22 mouse cellular contexts compared by ENCODE assay signal in the genomic region with DNA sequence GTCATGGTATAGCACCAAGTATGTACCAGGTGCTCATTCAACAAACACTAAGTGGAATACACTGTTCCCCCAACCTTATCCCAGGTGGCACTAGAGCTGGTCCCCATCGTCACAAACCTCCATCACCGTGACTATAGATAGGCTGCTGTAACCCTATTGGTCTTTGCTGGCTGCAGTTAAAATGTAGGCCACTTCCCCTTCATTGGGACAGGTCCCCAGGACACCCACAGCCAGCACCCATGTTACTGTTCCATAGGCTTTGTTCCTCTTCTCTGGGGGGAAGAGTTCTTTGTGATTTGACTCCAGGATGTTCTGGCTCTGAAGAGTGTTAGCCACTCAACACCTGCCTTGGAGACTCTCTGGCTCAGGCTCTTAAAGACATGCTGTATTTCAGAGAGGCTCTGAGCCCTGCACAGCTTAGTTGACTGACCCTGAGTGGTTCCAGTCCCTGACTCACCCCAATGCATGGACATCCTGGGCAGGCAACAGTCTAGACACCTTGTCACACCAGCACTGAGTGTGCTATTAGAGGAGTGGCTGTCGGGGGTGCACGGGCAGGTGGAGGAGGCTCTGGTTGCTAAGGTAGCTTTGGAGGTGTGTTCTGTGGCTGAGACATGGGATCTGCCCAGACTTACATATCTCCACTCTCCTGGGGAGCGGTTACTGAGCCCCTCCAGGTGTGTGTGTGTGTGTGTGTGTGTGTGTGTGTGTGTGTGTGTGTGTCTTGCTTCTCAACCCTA.
DNase-seq lines count a peak whose midpoint lies in the region; ATAC-seq and TF ChIP-seq lines count a peak whose summit lies in the region.
"Had no signal": no experiment of that assay in that cellular context is flagged by ENCODE, and none has a peak within 500 bp of the region (broad histone marks: within the 10 kb centered on the region; RNA-seq: fewer than 3 reads in every experiment).

No protein-coding gene starts in this region.

- TF ChIP-seq CTCF in bone marrow, adult 2 months (IDR thresholded peaks at IDR 0.05; ENCODE audit: control insufficient read depth, insufficient read depth, low read length) = no peak
- no peak for TF ChIP-seq CTCF in liver, postnatal 0 days (IDR thresholded peaks at IDR 0.05; ENCODE audit: low read depth)

- H3K27ac ChIP-seq in limb, embryonic 12.5 days = no peak overlapping the region
- H3K27ac ChIP-seq in limb, embryonic 10.5 days = no peak overlapping the region
- H3K27ac ChIP-seq in bone marrow, adult 2 months (ENCODE audit: control insufficient read depth, insufficient read depth, low read depth, low read length, poor library complexity) = peak overlapping the region; percentile 4; the same call in 1 of the 2 replicates
- H3K27ac ChIP-seq in liver, postnatal 0 days (ENCODE audit: low read depth) = no peak overlapping the region
- H3K27ac ChIP-seq: forebrain, embryonic 12.5 days; hindbrain, embryonic 15.5 days; midbrain, embryonic 13.5 days had no signal

- DNase-seq in limb, embryonic 10.5 days (ENCODE audit: low spot score) = no peak
- no peak for DNase-seq in liver, postnatal 0 days
- DNase-seq in adrenal gland, postnatal 4 days (ENCODE audit: low spot score in 2 of 2) = no peak
- DNase-seq: adrenal gland, adult 2 months; gastrocnemius, postnatal 36 days; kidney, adult 8-10 months; kidney, postnatal 14 days; liver; retina, postnatal 1 day; right cerebral cortex, postnatal 25 days; thymus, adult 2 months; thymus, postnatal 4 days had no signal

- no peak for TF ChIP-seq POLR2A in bone marrow, adult 2 months (IDR thresholded peaks at IDR 0.05; ENCODE audit: borderline replicate concordance, control insufficient read depth, low read depth, low read length)

- H3K4me1 ChIP-seq in limb, embryonic 12.5 days (replicated peaks) = peaks cover 8% of the 10 kb centered on the region
- H3K4me1 ChIP-seq in limb, embryonic 10.5 days = peaks cover 23% of the 10 kb centered on the region
- no peaks in the 10 kb centered on the region; the same call in none of the 2 replicates for H3K4me1 ChIP-seq in bone marrow, adult 2 months (ENCODE audit: control insufficient read depth, insufficient read depth, low read length)
- no peaks in the 10 kb centered on the region for H3K4me1 ChIP-seq in liver, postnatal 0 days (ENCODE audit: insufficient read depth)
- H3K4me1 ChIP-seq: megakaryocyte, embryonic 14.5 days had no signal

- no peaks in the 10 kb centered on the region for H3K36me3 ChIP-seq in limb, embryonic 12.5 days
- H3K36me3 ChIP-seq in limb, embryonic 10.5 days = no peaks in the 10 kb centered on the region
- no peaks in the 10 kb centered on the region for H3K36me3 ChIP-seq in liver, postnatal 0 days (replicated peaks; ENCODE audit: insufficient read depth, low read length)
- H3K36me3 ChIP-seq: hindbrain, embryonic 15.5 days had no signal

- H3K27me3 ChIP-seq in limb, embryonic 12.5 days = peaks cover 6% of the 10 kb centered on the region
- peaks cover 7% of the 10 kb centered on the region; the same call in 1 of the 2 replicates for H3K27me3 ChIP-seq in limb, embryonic 10.5 days (ENCODE audit: low read depth, poor library complexity, severe bottlenecking)
- no peaks in the 10 kb centered on the region for H3K27me3 ChIP-seq in liver, postnatal 0 days (ENCODE audit: insufficient read depth, low read length)
- H3K27me3 ChIP-seq: forebrain, embryonic 12.5 days; hindbrain, embryonic 15.5 days; midbrain, embryonic 13.5 days had no signal

- no peak for TF ChIP-seq EP300 in liver, postnatal 0 days (IDR thresholded peaks at IDR 0.05; ENCODE audit: low read depth)

- no peaks in the 10 kb centered on the region for H3K9me3 ChIP-seq in limb, embryonic 12.5 days
- H3K9me3 ChIP-seq in limb, embryonic 10.5 days (replicated peaks) = no peaks in the 10 kb centered on the region
- H3K9me3 ChIP-seq in liver, postnatal 0 days (ENCODE audit: low read length) = no peaks in the 10 kb centered on the region
- H3K9me3 ChIP-seq: forebrain, embryonic 12.5 days; heart, embryonic 10.5 days; hindbrain, embryonic 15.5 days; megakaryocyte, embryonic 14.5 days; midbrain, embryonic 13.5 days had no signal

- no peak overlapping the region for H3K4me2 ChIP-seq in limb, embryonic 12.5 days
- H3K4me2 ChIP-seq in liver, postnatal 0 days (ENCODE audit: low read depth, low read length) = no peak overlapping the region
- H3K4me2 ChIP-seq: forebrain, embryonic 12.5 days; hindbrain, embryonic 15.5 days; midbrain, embryonic 13.5 days had no signal

- peak; percentile 68; the same call in 1 of the 2 replicates for ATAC-seq in limb, embryonic 12.5 days (ENCODE audit: insufficient number of reproducible peaks, insufficient read depth, low FRiP score, low TSS enrichment, low read depth)
- peak; percentile 76 for ATAC-seq in common myeloid progenitor, adult 5-6 weeks (replicated peaks; ENCODE audit: low read depth, poor library complexity, severe bottlenecking)
- ATAC-seq in neutrophil, adult 5-6 weeks (ENCODE audit: extremely low read depth, insufficient number of reproducible peaks, low FRiP score, poor library complexity, severe bottlenecking) = peak; percentile 21; the same call in 1 of the 2 replicates
- no peak for ATAC-seq in liver, postnatal 0 days
- ATAC-seq: midbrain, embryonic 13.5 days had no signal

- WGBS in limb, embryonic 12.5 days = 89% methylated on average over 5 of the region's 5 CpGs
- WGBS in limb, embryonic 10.5 days = 87% methylated on average over 5 of the region's 5 CpGs
- WGBS in bone marrow, adult 2 months = 77% methylated on average over 5 of the region's 5 CpGs
- 70% methylated on average over 5 of the region's 5 CpGs for WGBS in liver, postnatal 0 days (ENCODE audit: insufficient replicate concordance)

- H3K9ac ChIP-seq in limb, embryonic 12.5 days (replicated peaks) = no peak overlapping the region
- H3K9ac ChIP-seq in liver, postnatal 0 days (replicated peaks) = no peak overlapping the region
- H3K9ac ChIP-seq: forebrain, embryonic 12.5 days; hindbrain, embryonic 15.5 days; midbrain, embryonic 13.5 days had no signal

- no peak overlapping the region for H3K4me3 ChIP-seq in limb, embryonic 12.5 days (replicated peaks)
- H3K4me3 ChIP-seq in limb, embryonic 10.5 days = no peak overlapping the region
- no peak overlapping the region for H3K4me3 ChIP-seq in bone marrow, adult 2 months (replicated peaks; ENCODE audit: control insufficient read depth, low read depth, low read length)
- H3K4me3 ChIP-seq in liver, postnatal 0 days (ENCODE audit: low read depth, low read length) = no peak overlapping the region
- H3K4me3 ChIP-seq: erythroblast, embryonic 14.5 days; forebrain, embryonic 12.5 days; heart, embryonic 10.5 days; hindbrain, embryonic 15.5 days; megakaryocyte, embryonic 14.5 days; midbrain, embryonic 13.5 days had no signal
